Mouse (Mus musculus) brain, embryonic 14.5 days (tissue): Measurements from ENCODE around the gene Casp12.

Experiments
- CTCF ChIP-seq: fragments of 200-500 bp; IDR thresholded peaks from 2 replicates; pipeline ENCODE4 v1.5.1; 2012; ENCODE audit warnings: inconsistent platforms, mild to moderate bottlenecking, moderate library complexity, borderline replicate concordance; ENCODE audit not compliant: insufficient read depth, insufficient read length; ENCODE audit errors: extremely low read depth
- POLR2A ChIP-seq: fragments of 200-500 bp; IDR thresholded peaks from 2 replicates; pipeline ENCODE4 v1.6.1; 2012; ENCODE audit warnings: mild to moderate bottlenecking, inconsistent platforms, borderline replicate concordance; ENCODE audit not compliant: poor library complexity, insufficient read depth, insufficient read length, severe bottlenecking; ENCODE audit errors: extremely low read depth

DNA sequence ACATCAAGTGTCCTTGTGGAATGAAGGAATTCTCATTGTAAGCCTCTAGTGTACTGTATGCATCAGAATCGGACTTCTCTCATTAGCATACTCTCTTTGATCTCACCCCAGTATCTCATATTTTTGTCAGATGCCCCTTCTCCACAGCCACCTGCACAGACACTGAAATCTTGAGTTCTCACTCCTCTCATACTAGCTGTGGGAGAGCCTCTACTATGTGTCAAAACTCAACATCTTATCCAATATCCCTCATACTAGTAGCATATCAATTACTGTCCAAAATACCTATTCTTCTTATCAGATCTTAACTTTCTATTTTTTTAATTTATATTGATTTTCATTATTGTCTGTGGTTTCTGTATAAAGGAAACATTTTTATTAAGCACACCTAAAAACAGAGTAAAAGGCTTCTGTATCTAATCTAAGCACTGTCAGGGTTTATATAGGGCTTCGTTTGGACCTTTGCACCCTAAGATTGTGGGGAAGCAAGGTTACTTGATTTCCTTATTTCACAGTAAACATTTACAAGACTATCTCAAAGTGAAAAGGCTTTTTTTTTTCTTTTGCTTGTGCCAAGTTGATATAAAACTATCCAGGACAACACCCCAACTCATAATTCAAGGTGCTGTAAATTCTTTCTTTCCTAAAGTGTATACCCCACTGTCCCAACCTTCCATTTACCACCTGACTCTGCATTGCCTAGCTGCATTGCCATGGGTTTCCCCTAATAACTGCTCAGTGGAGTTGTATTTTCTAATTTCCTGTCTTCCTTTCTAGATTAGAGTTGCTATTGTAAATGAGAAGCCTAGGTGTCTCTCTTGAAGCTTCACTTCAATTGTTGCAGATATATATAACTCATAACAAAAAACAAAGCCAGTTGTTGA is 48.6 kb upstream of the Casp12 start:
- no peak for TF ChIP-seq CTCF
- no peak for TF ChIP-seq POLR2A
